Mouse (Mus musculus) kidney, embryonic 16.5 days (tissue): Measurements from ENCODE around the gene Rhbdl1. TPM values are rescaled to one million over a fixed set of nuclear protein-coding genes. Genes with fewer than 3 reads are reported as not detected.
"Not testable (repeated sequence)": the region's sequence is repeated elsewhere in the genome, so short reads cannot be mapped to it uniquely, and the experiment has no call there.

ENCODE experiments used
- ATAC-seq: fragments of 200-750 bp; cut with Nextera tagmentation; 2 replicates; pipeline ENCODE4 v1.8.0; 2017; ENCODE audit warnings: moderate TSS enrichment; ENCODE audit not compliant: low FRiP score, low TSS enrichment
- H3K27ac ChIP-seq: fragments of 300-500 bp; sonication (generic); 2 replicates; pipeline ENCODE4 v1.5.1; 2014; ENCODE audit warnings: low read length
- H3K27me3 ChIP-seq: fragments of 300-500 bp; sonication (generic); 2 replicates; pipeline ENCODE4 v1.6.1; 2014; ENCODE audit warnings: low read length, control low read depth, mixed read lengths; ENCODE audit not compliant: insufficient read depth
- H3K36me3 ChIP-seq: fragments of 300-500 bp; sonication (generic); 2 replicates; pipeline ENCODE4 v1.6.1; 2014; ENCODE audit warnings: low read length, control low read depth, mixed read lengths; ENCODE audit not compliant: insufficient read depth
- H3K4me1 ChIP-seq: fragments of 300-500 bp; sonication (generic); 2 replicates; pipeline ENCODE4 v1.6.1; 2014; ENCODE audit warnings: low read length, control low read depth, mixed read lengths; ENCODE audit not compliant: insufficient read depth
- H3K4me2 ChIP-seq: fragments of 300-500 bp; sonication (generic); replicated peaks from 2 replicates; pipeline ENCODE4 v1.6.1; 2014; ENCODE audit warnings: low read depth, low read length
- H3K4me3 ChIP-seq: fragments of 300-500 bp; sonication (generic); 2 replicates; pipeline ENCODE4 v1.5.1; 2014; ENCODE audit warnings: mild to moderate bottlenecking, low read length
- H3K9ac ChIP-seq: fragments of 300-500 bp; sonication (generic); replicated peaks from 2 replicates; pipeline ENCODE4 v1.6.1; 2014; ENCODE audit warnings: low read length
- H3K9me3 ChIP-seq: fragments of 300-500 bp; sonication (generic); 2 replicates; pipeline ENCODE4 v1.6.1; 2016; ENCODE audit warnings: low read length, control low read depth
- WGBS: fragments of 180-500 bp; shearing (Covaris S2); extraction: QIAGEN DNeasy Blood & Tissue Kit; methylation state at CpG from one replicate; pipeline ENCODE4 v1.1.7; 2014; 5-methylcytosine and 5-hydroxymethylcytosine counted together
- polyA plus RNA-seq: library from polyadenylated mRNA; unstranded; fragments of >200 nt; fragmentation: Nextera tagmentation; extraction: Ambion mirVana; gene quantifications from 2 replicates; pipeline ENCODE4 v1.2.1, GENCODE M21; 2015

Rhbdl1 gene
- polyA plus RNA-seq, 1 experiment from 2014 or later, result 4.0 TPM

GRCm38 (mm10) chr17:25873405-25874147, 36.5 kb upstream of the Rhbdl1 start:
- 73% methylated on average over 11 of the region's 11 CpGs for WGBS
- Histone ChIP-seq H3K27ac (peak overlapping the region; percentile 96), H3K36me3 (peaks cover 6% of the 10 kb centered on the region), H3K9ac (no peak overlapping the region), H3K4me1 (peaks cover 29% of the 10 kb centered on the region), H3K27me3 (no peaks in the 10 kb centered on the region), H3K9me3 (no peaks in the 10 kb centered on the region), H3K4me3 (peak overlapping the region; percentile 75), H3K4me2 (peak overlapping the region; percentile 78)
- no peak for ATAC-seq

- H3K27ac ChIP-seq, result no peak overlapping the region
- H3K4me1 ChIP-seq, result peaks cover 34% of the 10 kb centered on the region
- no peaks in the 10 kb centered on the region for H3K9me3 ChIP-seq
- no peaks in the 10 kb centered on the region for H3K27me3 ChIP-seq
- no peaks in the 10 kb centered on the region for H3K36me3 ChIP-seq
- no peak for ATAC-seq
- H3K4me2 ChIP-seq, result no peak overlapping the region
- H3K4me3 ChIP-seq, result no peak overlapping the region
- 78% methylated on average over 3 of the region's 3 CpGs for WGBS
- no peak overlapping the region for H3K9ac ChIP-seq
These were observed 35.6 kb upstream of the Rhbdl1 start for GRCm38 (mm10) chr17:25872676-25873075.

- not testable (repeated sequence) for H3K9me3 ChIP-seq, ATAC-seq, H3K4me3 ChIP-seq, H3K36me3 ChIP-seq, H3K27me3 ChIP-seq, H3K9ac ChIP-seq, H3K27ac ChIP-seq, H3K4me2 ChIP-seq
- peaks cover 33% of the 10 kb centered on the region for H3K4me1 ChIP-seq
These were observed 34.5 kb upstream of the Rhbdl1 start for GRCm38 (mm10) chr17:25871566-25871965.

GRCm38 (mm10) chr17:25869954-25870353, 32.9 kb upstream of the Rhbdl1 start:
- H3K27me3 ChIP-seq, result no peaks in the 10 kb centered on the region
- no peak overlapping the region for H3K4me2 ChIP-seq
- no peak overlapping the region for H3K27ac ChIP-seq
- H3K4me1 ChIP-seq, result peaks cover 25% of the 10 kb centered on the region
- H3K9me3 ChIP-seq, result no peaks in the 10 kb centered on the region
- H3K36me3 ChIP-seq, result 0 out of 2 replicates have a peak, but pooled peaks cover 6% of the 10 kb centered on the region
- 90% methylated on average over 2 of the region's 2 CpGs for WGBS
- H3K4me3 ChIP-seq, result no peak overlapping the region
- H3K9ac ChIP-seq, result no peak overlapping the region
- ATAC-seq, result no peak

- 94% methylated on average over 8 of the region's 8 CpGs for WGBS
- H3K9ac ChIP-seq, result no peak overlapping the region
- no peaks in the 10 kb centered on the region for H3K9me3 ChIP-seq
- H3K4me3 ChIP-seq, result no peak overlapping the region
- no peak overlapping the region for H3K4me2 ChIP-seq
- 0 out of 2 replicates have a peak, but pooled peaks cover 6% of the 10 kb centered on the region for H3K36me3 ChIP-seq
- ATAC-seq, result no peak
- no peaks in the 10 kb centered on the region for H3K27me3 ChIP-seq
- H3K4me1 ChIP-seq, result peaks cover 23% of the 10 kb centered on the region
- no peak overlapping the region for H3K27ac ChIP-seq
These were observed 32.4 kb upstream of the Rhbdl1 start for GRCm38 (mm10) chr17:25869498-25869897.

GRCm38 (mm10) chr17:25868601-25869191, 31.6 kb upstream of the Rhbdl1 start, which contains the start of gene Mcrip2:
TSS of gene Mcrip2 (minus strand) at chr17:25868764.
- H3K9ac ChIP-seq, result peak within 1 kb of the TSS; percentile 85
- H3K9me3 ChIP-seq, result no peaks in the 10 kb centered on the region
- no peaks in the 10 kb centered on the region for H3K27me3 ChIP-seq
- peak; percentile 91 for ATAC-seq
- H3K36me3 ChIP-seq, result peaks cover 10% of the 10 kb centered on the region
- H3K4me2 ChIP-seq, result peak within 1 kb of the TSS; percentile 94
- peak within 1 kb of the TSS; percentile 88 for H3K27ac ChIP-seq
- H3K4me3 ChIP-seq, result peak within 1 kb of the TSS; percentile 96
- WGBS, result under 1% methylated on average over 24 of the region's 24 CpGs
- H3K4me1 ChIP-seq, result peaks cover 15% of the 10 kb centered on the region

- H3K4me1 ChIP-seq, result peaks cover 15% of the 10 kb centered on the region
- peak overlapping the region; percentile 94 for H3K4me2 ChIP-seq
- no peaks in the 10 kb centered on the region for H3K27me3 ChIP-seq
- no peaks in the 10 kb centered on the region for H3K9me3 ChIP-seq
- H3K4me3 ChIP-seq, result peak overlapping the region; percentile 96
- ATAC-seq, result peak; percentile 58
- peak overlapping the region; percentile 88 for H3K27ac ChIP-seq
- WGBS, result under 1% methylated on average over 41 of the region's 42 CpGs
- H3K36me3 ChIP-seq, result peaks cover 14% of the 10 kb centered on the region
- H3K9ac ChIP-seq, result peak overlapping the region; percentile 85
These were observed 30.9 kb upstream of the Rhbdl1 start for GRCm38 (mm10) chr17:25867836-25868600.

- H3K4me1 ChIP-seq, result peaks cover 15% of the 10 kb centered on the region
- 7% methylated on average over 7 of the region's 7 CpGs for WGBS
- H3K4me2 ChIP-seq, result peak overlapping the region; percentile 94
- H3K27ac ChIP-seq, result peak overlapping the region; percentile 88
- H3K9me3 ChIP-seq, result no peaks in the 10 kb centered on the region
- H3K4me3 ChIP-seq, result peak overlapping the region; percentile 96
- H3K27me3 ChIP-seq, result no peaks in the 10 kb centered on the region
- peaks cover 14% of the 10 kb centered on the region for H3K36me3 ChIP-seq
- 0 out of 2 replicates have a peak, but pooled peaks have one; percentile 2 for ATAC-seq
- H3K9ac ChIP-seq, result peak overlapping the region; percentile 85
These were observed 30.4 kb upstream of the Rhbdl1 start for GRCm38 (mm10) chr17:25867509-25867835.

GRCm38 (mm10) chr17:25866172-25866571, 29.1 kb upstream of the Rhbdl1 start:
- Histone ChIP-seq H3K4me3 (no peak overlapping the region), H3K36me3 (peaks cover 14% of the 10 kb centered on the region), H3K9me3 (no peaks in the 10 kb centered on the region), H3K4me2 (no peak overlapping the region), H3K4me1 (peaks cover 23% of the 10 kb centered on the region), H3K27ac (no peak overlapping the region), H3K27me3 (no peaks in the 10 kb centered on the region), H3K9ac (0 out of 2 replicates have a peak overlapping the region, but pooled peaks have one; percentile 26)
- ATAC-seq, result no peak
- WGBS, result 95% methylated on average over 3 of the region's 3 CpGs
